Mouse (Mus musculus) stomach, embryonic 15.5 days (tissue): ENCODE measurements at regions not wholly inside any gene's neighbourhood (a gene's known extent, or its start where the extent isn't known, plus 50 kb on each side); places are given as distances from the start of the nearest gene placed in this dataset.
"Not testable (repeated sequence)": the region's sequence is repeated elsewhere in the genome, so short reads cannot be mapped to it uniquely, and the experiment has no call there.

Source experiments
- ATAC-seq: fragments of 200-750 bp; cut with Nextera tagmentation; 2 replicates; pipeline ENCODE4 v1.8.0; 2017; ENCODE audit warnings: low read depth, moderate number of reproducible peaks, moderate TSS enrichment; ENCODE audit not compliant: insufficient read depth, low FRiP score
- H3K27ac ChIP-seq: fragments of 300-500 bp; sonication (generic); 2 replicates; pipeline ENCODE4 v1.5.1; 2015; ENCODE audit warnings: mild to moderate bottlenecking, inconsistent platforms
- H3K27me3 ChIP-seq: fragments of 300-500 bp; sonication (generic); replicated peaks from 2 replicates; pipeline ENCODE4 v1.6.1; 2015; ENCODE audit warnings: inconsistent platforms
- H3K36me3 ChIP-seq: fragments of 300-500 bp; sonication (generic); 2 replicates; pipeline ENCODE4 v1.6.1; 2015; ENCODE audit warnings: inconsistent platforms
- H3K4me1 ChIP-seq: fragments of 300-500 bp; sonication (generic); 2 replicates; pipeline ENCODE4 v1.6.1; 2015; ENCODE audit warnings: inconsistent platforms
- H3K4me2 ChIP-seq: fragments of 300-500 bp; sonication (generic); 2 replicates; pipeline ENCODE4 v1.6.1; 2015; ENCODE audit warnings: mild to moderate bottlenecking, inconsistent platforms
- H3K4me3 ChIP-seq: fragments of 300-500 bp; sonication (generic); replicated peaks from 2 replicates; pipeline ENCODE4 v1.5.1; 2015; ENCODE audit warnings: inconsistent platforms
- H3K9ac ChIP-seq: fragments of 300-500 bp; sonication (generic); 2 replicates; pipeline ENCODE4 v1.6.1; 2015; ENCODE audit warnings: inconsistent platforms
- H3K9me3 ChIP-seq: fragments of 300-500 bp; sonication (generic); 2 replicates; pipeline ENCODE4 v1.6.1; 2016; ENCODE audit warnings: inconsistent platforms
- WGBS: fragments of 180-500 bp; shearing (Covaris S2); methylation state at CpG from one replicate; pipeline ENCODE4 v1.1.7; 2015; 5-methylcytosine and 5-hydroxymethylcytosine counted together

GRCm38 (mm10) chr5:59831836-59832235, 1976.8 kb upstream of the G6pd2 start:
- Histone ChIP-seq H3K9ac (no peak overlapping the region), H3K27ac (no peak overlapping the region), H3K4me2 (no peak overlapping the region), H3K9me3 (no peaks in the 10 kb centered on the region), H3K4me3 (no peak overlapping the region), H3K27me3 (no peaks in the 10 kb centered on the region), H3K4me1 (no peaks in the 10 kb centered on the region), H3K36me3 (no peaks in the 10 kb centered on the region)
- ATAC-seq: no peak
- 90% methylated on average over 3 of the region's 3 CpGs for WGBS

- 82% methylated on average over 1 of the region's 1 CpGs for WGBS
- Histone ChIP-seq H3K27ac (no peak overlapping the region), H3K4me2 (no peak overlapping the region), H3K36me3 (no peaks in the 10 kb centered on the region), H3K4me3 (no peak overlapping the region), H3K4me1 (no peaks in the 10 kb centered on the region), H3K9ac (no peak overlapping the region), H3K9me3 (no peaks in the 10 kb centered on the region), H3K27me3 (no peaks in the 10 kb centered on the region)
- no peak for ATAC-seq
Measured at GRCm38 (mm10) chr5:59845745-59846144, 1962.9 kb upstream of the G6pd2 start.

GRCm38 (mm10) chr5:59847643-59848042, 1961.0 kb upstream of the G6pd2 start:
- ATAC-seq: no peak
- WGBS: 85% methylated on average over 1 of the region's 1 CpGs
- no peaks in the 10 kb centered on the region for H3K9me3 ChIP-seq
- no peaks in the 10 kb centered on the region for H3K36me3 ChIP-seq
- H3K4me2 ChIP-seq: no peak overlapping the region
- no peaks in the 10 kb centered on the region for H3K4me1 ChIP-seq
- H3K27ac ChIP-seq: no peak overlapping the region
- H3K9ac ChIP-seq: no peak overlapping the region
- no peaks in the 10 kb centered on the region for H3K27me3 ChIP-seq
- H3K4me3 ChIP-seq: no peak overlapping the region

GRCm38 (mm10) chr5:59893952-59894724, 1914.5 kb upstream of the G6pd2 start:
- no peak overlapping the region for H3K4me3 ChIP-seq
- H3K27ac ChIP-seq: no peak overlapping the region
- ATAC-seq: no peak
- H3K9me3 ChIP-seq: no peaks in the 10 kb centered on the region
- no peak overlapping the region for H3K9ac ChIP-seq
- no peak overlapping the region for H3K4me2 ChIP-seq
- no peaks in the 10 kb centered on the region for H3K36me3 ChIP-seq
- no peaks in the 10 kb centered on the region for H3K27me3 ChIP-seq
- H3K4me1 ChIP-seq: no peaks in the 10 kb centered on the region
- WGBS: 73% methylated on average over 6 of the region's 6 CpGs

GRCm38 (mm10) chr5:59921910-59922309, 1886.7 kb upstream of the G6pd2 start:
- no peak overlapping the region for H3K27ac ChIP-seq
- H3K4me2 ChIP-seq: no peak overlapping the region
- no peak for ATAC-seq
- H3K27me3 ChIP-seq: no peaks in the 10 kb centered on the region
- no peak overlapping the region for H3K9ac ChIP-seq
- H3K4me1 ChIP-seq: no peaks in the 10 kb centered on the region
- no peaks in the 10 kb centered on the region for H3K9me3 ChIP-seq
- 74% methylated on average over 4 of the region's 4 CpGs for WGBS
- H3K36me3 ChIP-seq: no peaks in the 10 kb centered on the region
- no peak overlapping the region for H3K4me3 ChIP-seq

GRCm38 (mm10) chr5:59940861-59941260, 1867.8 kb upstream of the G6pd2 start:
- no peak overlapping the region for H3K27ac ChIP-seq
- 74% methylated on average over 1 of the region's 1 CpGs for WGBS
- no peaks in the 10 kb centered on the region for H3K27me3 ChIP-seq
- no peaks in the 10 kb centered on the region for H3K4me1 ChIP-seq
- H3K36me3 ChIP-seq: no peaks in the 10 kb centered on the region
- H3K4me3 ChIP-seq: no peak overlapping the region
- no peak overlapping the region for H3K9ac ChIP-seq
- no peaks in the 10 kb centered on the region for H3K9me3 ChIP-seq
- no peak overlapping the region for H3K4me2 ChIP-seq
- no peak for ATAC-seq

GRCm38 (mm10) chr5:59945761-59946160, 1862.9 kb upstream of the G6pd2 start:
- Histone ChIP-seq H3K4me3 (no peak overlapping the region), H3K9ac (no peak overlapping the region), H3K4me1 (no peaks in the 10 kb centered on the region), H3K4me2 (no peak overlapping the region), H3K27me3 (no peaks in the 10 kb centered on the region), H3K27ac (no peak overlapping the region), H3K9me3 (no peaks in the 10 kb centered on the region), H3K36me3 (no peaks in the 10 kb centered on the region)
- no peak for ATAC-seq

GRCm38 (mm10) chr5:59947831-59948568, 1860.6 kb upstream of the G6pd2 start:
- 88% methylated on average over 4 of the region's 4 CpGs for WGBS
- ATAC-seq: no peak
- H3K27ac ChIP-seq: no peak overlapping the region

GRCm38 (mm10) chr5:59956240-59956639, 1852.4 kb upstream of the G6pd2 start:
- H3K4me1 ChIP-seq, H3K9ac ChIP-seq, H3K4me3 ChIP-seq, H3K27ac ChIP-seq, H3K27me3 ChIP-seq, H3K4me2 ChIP-seq, H3K36me3 ChIP-seq, ATAC-seq, H3K9me3 ChIP-seq: not testable (repeated sequence)
- WGBS: 91% methylated on average over 7 of the region's 7 CpGs

More at GRCm38 (mm10) chr5:59947831-59948568, 1860.6 kb upstream of the G6pd2 start:
- Histone ChIP-seq H3K27me3 (no peaks in the 10 kb centered on the region), H3K9ac (no peak overlapping the region), H3K4me3 (no peak overlapping the region), H3K4me2 (no peak overlapping the region), H3K36me3 (no peaks in the 10 kb centered on the region), H3K4me1 (no peaks in the 10 kb centered on the region), H3K9me3 (no peaks in the 10 kb centered on the region)

- ATAC-seq: no peak
- Histone ChIP-seq H3K4me2 (no peak overlapping the region), H3K4me1 (no peaks in the 10 kb centered on the region), H3K27ac (no peak overlapping the region), H3K9ac (no peak overlapping the region), H3K4me3 (no peak overlapping the region), H3K9me3 (no peaks in the 10 kb centered on the region), H3K27me3 (no peaks in the 10 kb centered on the region), H3K36me3 (no peaks in the 10 kb centered on the region)
- 58% methylated on average over 3 of the region's 3 CpGs for WGBS
Measured at GRCm38 (mm10) chr5:59996698-59997097, 1811.9 kb upstream of the G6pd2 start.

GRCm38 (mm10) chr5:60042603-60043175, 1765.9 kb upstream of the G6pd2 start:
- not testable (repeated sequence) for H3K9ac ChIP-seq, H3K4me1 ChIP-seq, H3K9me3 ChIP-seq, H3K27ac ChIP-seq, H3K36me3 ChIP-seq, H3K27me3 ChIP-seq, H3K4me3 ChIP-seq, H3K4me2 ChIP-seq
- ATAC-seq: peak; percentile 100
- 88% methylated on average over 6 of the region's 7 CpGs for WGBS

- 86% methylated on average over 3 of the region's 3 CpGs for WGBS
Measured at GRCm38 (mm10) chr5:60049053-60049452, 1759.6 kb upstream of the G6pd2 start.

More at GRCm38 (mm10) chr5:60049053-60049452, 1759.6 kb upstream of the G6pd2 start:
- Histone ChIP-seq H3K9me3 (no peaks in the 10 kb centered on the region), H3K36me3 (no peaks in the 10 kb centered on the region), H3K27ac (no peak overlapping the region), H3K4me1 (no peaks in the 10 kb centered on the region), H3K27me3 (no peaks in the 10 kb centered on the region), H3K4me2 (no peak overlapping the region), H3K4me3 (no peak overlapping the region), H3K9ac (no peak overlapping the region)
- no peak for ATAC-seq
